Mouse (Mus musculus): ENCODE data around the gene Wdfy1. TPM values are rescaled to one million over a fixed set of nuclear protein-coding genes. Genes with fewer than 3 reads are reported as not detected.

The Wdfy1 gene
- polyA plus RNA-seq, 1 experiment = 99.0 TPM

DNA sequence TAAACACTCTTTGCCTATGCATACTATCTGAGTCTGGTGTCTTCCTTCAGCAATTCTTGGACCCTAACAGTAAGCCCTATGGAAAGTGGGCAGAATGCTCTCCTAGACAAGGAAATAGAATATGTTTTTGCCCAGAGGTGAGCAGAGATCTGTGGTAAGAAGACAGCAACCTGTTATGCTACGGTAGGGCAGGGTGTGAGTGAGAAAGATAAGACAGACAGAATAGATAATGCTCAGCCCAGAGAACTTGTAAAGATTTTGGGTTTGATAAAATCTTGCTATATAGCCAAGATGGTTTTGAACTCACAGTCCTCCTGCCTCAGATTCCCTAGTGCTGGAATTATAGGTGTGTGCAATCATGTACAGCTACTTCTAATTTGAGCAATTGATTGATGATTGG, 11.5 kb downstream of the Wdfy1 start:
- no peak for TF ChIP-seq GATA1 (IDR thresholded peaks at IDR 0.05; ENCODE audit: low read length)

DNA sequence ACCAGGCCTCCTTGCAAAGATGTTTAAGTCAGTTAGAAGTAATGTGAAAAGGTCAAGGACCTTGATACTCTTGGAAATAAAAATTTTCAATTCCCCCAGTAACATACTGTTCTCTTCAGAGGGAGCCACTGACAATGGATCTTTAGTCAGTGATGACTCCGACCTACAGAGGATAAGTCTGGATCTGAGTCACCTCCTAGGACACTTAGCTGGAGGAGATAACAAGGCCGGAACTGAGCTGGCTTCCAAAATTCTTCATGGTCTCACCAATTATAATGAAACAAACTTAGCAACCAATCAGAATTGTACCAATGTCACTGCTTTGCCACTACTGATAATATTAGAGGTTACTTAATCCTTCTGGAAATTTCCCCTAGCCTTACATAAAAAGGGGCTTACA, 11.9 kb downstream of the Wdfy1 start:
- no peak for TF ChIP-seq GATA1 (IDR thresholded peaks at IDR 0.05; ENCODE audit: low read length)

DNA sequence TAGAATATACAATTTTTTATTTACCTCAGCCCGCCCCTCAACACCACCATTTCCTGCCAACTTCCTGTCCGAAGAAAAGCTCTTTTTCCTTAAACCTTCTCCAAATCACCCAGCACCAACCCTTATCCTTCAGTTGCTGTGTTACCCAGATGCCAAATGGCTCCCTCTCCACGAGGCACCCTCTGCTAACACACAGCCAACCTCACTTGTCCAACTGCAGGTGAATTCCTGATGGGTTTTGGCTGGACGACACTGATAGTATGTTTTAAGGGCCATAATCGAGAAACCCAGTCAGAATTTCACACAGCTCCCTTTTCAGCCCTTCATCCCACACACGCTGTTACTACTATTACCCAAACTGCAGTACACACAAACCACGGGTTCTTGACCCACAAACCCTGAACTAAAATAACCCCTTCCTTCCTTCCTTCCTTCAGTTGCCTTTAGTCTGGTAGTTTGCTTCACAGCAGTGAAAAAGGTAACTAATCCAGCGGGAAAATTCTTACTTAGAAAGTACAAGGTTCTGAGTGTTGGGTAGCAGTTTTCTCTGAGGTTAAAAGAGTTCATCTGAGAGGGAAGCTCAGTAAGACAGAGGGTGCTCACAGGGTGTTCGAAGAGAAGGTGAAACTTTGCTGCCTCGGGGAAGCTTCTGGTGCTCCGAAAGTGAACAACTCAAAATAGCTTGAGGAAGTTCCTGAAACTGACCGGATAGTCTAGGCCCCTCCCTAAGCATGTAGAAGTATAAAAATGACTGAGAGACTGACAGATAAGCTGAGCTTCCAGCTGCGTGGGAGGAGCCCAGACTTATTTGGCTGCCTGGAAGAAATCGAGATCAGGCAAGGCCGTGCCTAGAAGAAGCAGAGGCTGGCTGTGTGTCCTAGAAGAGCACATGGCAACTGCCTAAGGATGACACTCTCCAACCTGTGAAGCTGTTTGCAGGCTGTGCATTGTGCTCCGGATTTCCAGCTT, 13.4 kb downstream of the Wdfy1 start:
- TF ChIP-seq GATA1 (IDR thresholded peaks at IDR 0.05; ENCODE audit: low read length) = no peak

DNA sequence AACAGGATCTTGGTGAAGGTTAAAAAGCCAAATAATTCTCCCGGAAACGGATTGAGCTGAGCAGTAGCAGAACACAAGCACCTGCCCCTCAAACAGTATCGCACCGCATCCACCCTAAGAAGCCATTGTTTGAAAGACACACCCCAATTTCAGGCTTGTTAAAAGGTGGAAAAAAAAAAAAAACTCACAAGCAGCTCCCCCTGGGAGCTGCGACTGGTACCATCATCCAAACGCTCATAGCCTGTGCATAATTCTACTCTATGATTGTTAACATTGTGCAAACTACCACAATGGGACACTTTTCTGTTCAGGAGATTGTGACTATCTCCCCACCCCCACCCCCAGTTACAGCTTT, 14.0 kb downstream of the Wdfy1 start:
- no peak for TF ChIP-seq GATA1 (IDR thresholded peaks at IDR 0.05; ENCODE audit: low read length)

DNA sequence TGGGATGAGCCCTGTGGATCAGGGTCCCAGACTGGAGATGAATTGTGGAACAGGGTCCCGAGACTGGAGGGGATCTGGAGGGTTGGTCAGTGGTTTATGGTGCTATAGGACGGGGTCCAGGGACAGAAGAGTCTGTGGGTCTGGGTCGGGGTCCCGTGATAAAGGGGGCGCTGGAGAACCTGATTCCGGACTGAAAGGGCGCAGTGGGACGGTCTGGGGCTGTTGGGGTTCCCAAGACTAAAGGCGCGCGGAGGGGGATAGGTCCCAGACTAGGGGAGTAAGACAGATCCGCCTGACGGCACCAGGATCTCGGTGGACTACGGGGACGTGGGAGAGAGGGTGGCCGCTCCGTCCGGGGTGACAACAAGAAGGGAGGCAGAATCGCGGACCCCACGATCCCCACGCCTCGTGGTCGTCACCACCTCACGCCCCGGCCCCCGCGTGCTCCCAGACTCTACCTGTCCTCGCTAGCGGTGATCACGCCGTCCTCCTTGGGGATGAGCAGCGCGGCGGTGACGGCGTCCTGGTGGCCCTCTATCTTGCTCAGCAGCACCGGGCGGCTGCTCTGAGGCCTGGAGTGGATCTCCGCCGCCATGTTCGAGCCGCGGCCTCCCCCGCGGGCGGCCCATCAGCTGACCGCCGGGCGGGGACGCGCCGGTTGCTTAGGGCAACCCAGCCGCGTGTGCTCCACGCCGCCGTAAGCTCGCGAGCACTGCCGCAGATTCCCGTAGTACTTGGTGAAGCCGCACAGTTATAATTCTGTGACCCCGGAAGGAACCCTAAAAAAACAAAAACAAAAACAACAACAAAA, 14.6 kb downstream of the Wdfy1 start:
- TF ChIP-seq GATA1 (IDR thresholded peaks at IDR 0.05; ENCODE audit: low read length) = no peak

DNA sequence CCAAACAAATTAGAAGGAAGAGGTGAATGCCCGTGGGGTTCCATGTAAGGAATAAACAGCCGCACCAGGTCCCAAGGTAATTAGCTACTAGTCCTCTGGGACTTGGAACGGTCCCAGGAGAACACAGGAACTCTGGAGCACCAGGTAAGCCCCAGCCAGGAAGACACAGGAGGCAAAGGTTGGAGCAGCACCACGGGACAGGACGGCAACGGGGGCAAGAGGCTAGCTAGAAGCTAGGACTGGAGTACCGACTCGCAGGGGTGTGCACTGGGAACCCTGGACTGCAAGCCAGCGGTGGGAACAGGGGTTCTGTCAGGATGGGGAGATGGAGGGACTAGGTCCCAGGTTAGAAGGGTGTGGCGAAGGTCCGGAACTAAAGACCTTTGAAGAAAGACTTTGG, 15.3 kb downstream of the Wdfy1 start:
- TF ChIP-seq GATA1 (IDR thresholded peaks at IDR 0.05; ENCODE audit: low read length) = no peak

DNA sequence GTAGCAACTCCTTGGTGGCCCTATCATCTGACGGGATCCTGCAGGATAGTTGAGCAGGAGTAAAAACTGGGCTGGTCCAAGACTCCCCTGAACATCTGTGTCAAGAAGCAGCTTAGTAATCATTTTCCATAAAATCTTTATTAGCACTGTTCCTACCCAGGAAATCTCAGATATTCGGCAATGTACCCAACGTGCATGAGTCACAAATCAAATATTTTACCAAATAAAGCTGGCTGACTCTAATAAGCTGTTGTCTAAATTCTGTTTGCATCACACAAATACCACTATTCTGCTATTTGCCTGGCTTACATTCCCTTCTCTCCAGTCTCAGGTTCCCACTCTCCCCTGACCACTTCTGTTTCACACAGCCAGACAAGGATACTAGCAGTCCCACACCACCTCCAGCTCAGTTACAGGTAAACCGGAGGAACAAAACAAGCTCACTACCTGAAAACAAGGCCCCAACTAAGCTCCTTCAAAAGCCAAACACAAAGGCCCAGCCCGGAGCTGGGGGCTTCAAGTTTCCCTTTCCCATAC, 16.4 kb downstream of the Wdfy1 start:
- TF ChIP-seq GATA1 (IDR thresholded peaks at IDR 0.05; ENCODE audit: low read length) = no peak

DNA sequence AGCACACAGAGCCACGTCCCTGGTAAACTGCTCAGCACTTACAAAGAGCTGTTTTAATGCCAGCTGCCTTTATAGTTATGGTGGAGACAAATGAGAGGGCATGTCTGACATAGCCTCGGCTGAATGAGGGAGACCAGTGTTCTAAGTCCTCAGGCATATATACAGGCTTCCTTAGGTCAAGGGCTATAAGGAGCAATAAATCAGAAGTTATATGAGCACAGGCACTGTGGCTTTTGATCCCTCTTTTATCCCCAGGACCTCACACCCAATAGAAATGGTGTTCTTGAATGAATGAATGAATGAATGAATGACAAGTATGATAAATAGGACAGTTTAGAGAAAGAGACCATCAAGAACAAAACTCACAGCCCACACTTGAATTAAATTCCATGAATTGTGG, 16.9 kb downstream of the Wdfy1 start:
- no peak for TF ChIP-seq GATA1 (IDR thresholded peaks at IDR 0.05; ENCODE audit: low read length)

DNA sequence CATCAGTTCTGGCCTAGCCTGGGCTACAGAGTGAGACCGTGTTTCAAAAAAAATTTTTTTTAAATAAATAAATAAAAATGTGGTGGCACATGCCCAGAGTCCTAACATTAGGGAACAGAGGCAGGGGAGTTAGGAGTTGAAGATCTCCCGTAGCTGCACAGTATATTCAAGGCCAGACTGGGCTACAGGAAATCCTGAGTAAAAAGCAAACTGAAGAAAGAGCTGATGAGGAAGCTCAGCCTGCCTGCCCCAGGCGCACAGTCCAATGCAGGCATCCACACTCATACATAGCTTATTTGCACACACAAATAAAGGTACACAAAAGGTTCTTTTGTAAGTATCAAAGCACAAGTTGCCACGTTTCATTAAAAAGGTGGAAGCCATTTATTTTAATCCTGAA, 18.3 kb downstream of the Wdfy1 start:
- TF ChIP-seq GATA1 (IDR thresholded peaks at IDR 0.05; ENCODE audit: low read length) = no peak

DNA sequence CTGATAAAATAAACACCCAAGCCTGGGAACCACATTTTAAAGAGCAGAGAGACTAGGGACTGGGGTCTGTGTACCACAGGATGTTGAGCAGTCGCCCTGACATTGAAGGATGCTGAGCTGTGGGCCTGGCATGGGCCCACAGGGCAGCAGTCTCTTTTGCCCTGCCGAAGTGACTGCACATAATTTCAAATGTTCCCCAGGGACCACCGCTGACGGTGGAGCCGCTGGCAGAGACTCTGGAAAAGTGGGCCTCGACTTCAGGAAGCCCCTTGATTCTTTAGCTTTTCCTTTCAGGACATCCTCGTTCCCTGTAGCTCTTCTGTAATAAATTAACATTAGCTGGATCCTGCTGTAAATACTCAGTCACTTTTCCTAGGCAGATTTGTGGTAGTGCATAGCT, 18.8 kb downstream of the Wdfy1 start:
- no peak for TF ChIP-seq GATA1 (IDR thresholded peaks at IDR 0.05; ENCODE audit: low read length)

DNA sequence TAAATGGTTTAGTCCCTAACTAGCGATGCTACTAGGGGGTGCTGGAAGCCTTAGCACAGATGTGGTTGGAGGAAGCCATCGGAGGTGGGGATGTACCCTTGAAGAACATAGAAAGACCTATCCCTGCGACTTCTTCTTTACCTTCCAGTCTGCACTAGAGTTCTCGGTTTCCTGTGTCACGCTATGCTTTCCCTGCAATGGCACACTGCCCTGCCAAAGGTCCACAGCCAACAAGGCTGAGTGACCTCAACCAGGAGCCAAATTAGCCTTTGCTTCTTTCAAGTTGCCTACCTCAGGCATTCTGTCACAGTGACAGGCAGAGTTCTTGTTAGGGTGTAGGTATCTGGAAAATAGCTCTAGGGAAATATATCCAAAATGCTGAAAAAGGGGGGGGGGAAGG, 19.5 kb downstream of the Wdfy1 start:
- no peak for TF ChIP-seq GATA1 (IDR thresholded peaks at IDR 0.05; ENCODE audit: low read length)

DNA sequence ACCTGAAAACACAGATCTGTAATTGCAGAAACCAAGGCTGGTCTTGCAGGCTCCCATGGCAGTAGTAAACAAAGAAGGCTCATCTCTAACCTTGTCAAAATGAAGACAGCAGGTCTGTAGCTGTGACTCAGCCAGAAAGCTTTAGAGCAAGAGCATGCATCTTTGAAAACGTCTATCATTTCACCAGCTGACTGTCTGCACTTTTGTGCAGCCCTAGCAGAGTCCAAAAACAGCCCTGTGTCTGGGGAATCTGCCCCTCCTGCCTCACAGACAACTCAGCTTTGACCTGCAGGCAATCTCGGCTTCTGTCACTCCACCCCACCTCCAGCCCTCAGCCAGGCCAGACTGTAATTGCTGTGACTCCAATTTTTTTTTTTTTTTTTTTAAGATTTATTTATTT, 20.6 kb downstream of the Wdfy1 start:
- TF ChIP-seq GATA1 (IDR thresholded peaks at IDR 0.05; ENCODE audit: low read length) = no peak

DNA sequence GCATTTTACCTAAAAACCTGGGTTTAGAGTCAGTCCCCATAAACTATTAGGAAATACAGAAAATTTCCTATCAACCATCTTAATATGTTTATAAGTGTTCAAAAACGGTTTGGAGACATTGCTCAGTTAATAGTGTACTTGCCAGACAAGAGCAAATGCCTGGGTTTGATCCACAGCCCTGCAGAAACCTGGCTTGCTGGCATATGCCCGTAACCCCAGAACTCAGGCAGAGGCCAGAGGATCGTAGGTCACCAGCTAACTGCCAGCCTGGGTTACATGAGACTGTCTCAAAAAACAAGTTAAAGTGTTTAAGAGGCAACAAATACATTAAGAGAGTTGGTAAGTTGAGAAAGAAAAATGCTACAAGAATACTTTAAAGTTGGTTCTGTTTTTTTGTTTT, 21.0 kb downstream of the Wdfy1 start:
- no peak for TF ChIP-seq GATA1 (IDR thresholded peaks at IDR 0.05; ENCODE audit: low read length)

DNA sequence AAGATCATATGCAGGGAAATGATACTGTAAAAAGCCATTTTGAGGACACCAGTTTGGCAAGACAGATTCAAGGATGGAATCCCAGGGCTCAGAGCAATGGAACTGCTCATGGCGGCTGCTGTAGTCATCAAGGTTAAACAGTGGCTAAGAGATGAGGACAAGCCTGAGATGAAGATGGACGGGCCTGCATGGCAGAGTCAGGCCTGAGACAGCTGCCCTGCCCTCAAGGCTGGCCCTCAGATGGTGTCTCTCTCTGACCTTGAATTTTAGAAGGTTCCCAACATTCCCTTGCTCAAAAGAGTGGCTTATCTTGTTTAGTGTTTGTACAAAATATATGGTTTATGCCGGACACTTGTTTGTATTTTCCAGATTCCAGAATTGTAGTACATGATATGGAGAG, 22.5 kb downstream of the Wdfy1 start:
- TF ChIP-seq GATA1 (IDR thresholded peaks at IDR 0.05; ENCODE audit: low read length) = no peak

DNA sequence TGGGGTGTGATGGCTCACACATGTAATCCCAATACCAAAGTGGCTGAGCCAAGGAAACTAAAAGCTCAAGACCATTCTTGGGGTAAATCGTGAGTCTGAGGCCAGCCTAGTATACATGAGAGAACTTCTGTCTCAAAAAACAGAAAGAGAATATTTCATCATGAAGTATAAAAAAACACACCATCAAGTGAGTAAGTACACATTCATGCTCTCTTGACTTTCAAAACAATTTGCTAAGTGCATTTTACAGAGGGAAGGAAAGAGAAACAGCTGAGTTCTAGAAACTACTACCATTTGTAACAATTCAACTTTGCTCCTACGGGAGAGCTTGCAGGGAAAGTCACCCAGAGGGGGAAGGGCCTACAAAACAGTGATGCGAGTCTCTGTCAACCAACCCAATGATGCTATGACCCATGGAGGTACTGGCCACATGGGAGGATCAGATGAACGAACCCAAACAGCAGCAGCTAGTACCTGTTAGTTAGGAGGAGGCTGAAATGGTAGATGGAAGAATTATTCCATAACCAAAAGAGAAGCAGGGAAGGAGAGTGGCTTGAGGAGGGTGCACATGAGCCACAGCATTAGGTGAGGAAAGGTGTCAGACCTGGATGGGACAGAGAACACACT, 23.1 kb downstream of the Wdfy1 start:
- TF ChIP-seq GATA1 (IDR thresholded peaks at IDR 0.05; ENCODE audit: low read length) = no peak
